Mouse (Mus musculus) forebrain, embryonic 11.5 days (tissue): ENCODE measurements around the gene Ubr7. TPM values are rescaled to one million over a fixed set of nuclear protein-coding genes. Genes with fewer than 3 reads are reported as not detected.
A peak's percentile ranks its signal among the peaks of the same experiment; 100 is the strongest.

Experiments used
- ATAC-seq: fragments of 200-750 bp; cut with Nextera tagmentation; replicated peaks from 2 replicates; pipeline ENCODE4 v1.8.0; 2017; ENCODE audit warnings: moderate TSS enrichment; ENCODE audit not compliant: low FRiP score
- DNase-seq: peaks from one replicate; pipeline ENCODE4 v3.0.0-alpha.2; 2017; ENCODE audit warnings: low spot score
- H3K27ac ChIP-seq: fragments of 300-500 bp; sonication (generic); 2 replicates; pipeline ENCODE4 v1.5.1; 2014; ENCODE audit warnings: low read depth, low read length
- H3K27me3 ChIP-seq: fragments of 300-500 bp; sonication (generic); 2 replicates; pipeline ENCODE4 v1.6.1; 2014; ENCODE audit warnings: mild to moderate bottlenecking, low read length, mixed read lengths; ENCODE audit not compliant: control insufficient read depth, insufficient read depth
- H3K36me3 ChIP-seq: fragments of 300-500 bp; sonication (generic); 2 replicates; pipeline ENCODE4 v1.6.1; 2014; ENCODE audit warnings: mild to moderate bottlenecking, low read length, moderate library complexity, mixed read lengths; ENCODE audit not compliant: control insufficient read depth, insufficient read depth
- H3K4me1 ChIP-seq: fragments of 300-500 bp; sonication (generic); replicated peaks from 2 replicates; pipeline ENCODE4 v1.6.1; 2014; ENCODE audit warnings: low read length, mixed read lengths; ENCODE audit not compliant: control insufficient read depth, insufficient read depth
- H3K4me2 ChIP-seq: fragments of 300-500 bp; sonication (generic); 2 replicates; pipeline ENCODE4 v1.6.1; 2014; ENCODE audit warnings: low read depth, mild to moderate bottlenecking, low read length, moderate library complexity, mixed read lengths; ENCODE audit not compliant: severe bottlenecking
- H3K4me3 ChIP-seq: fragments of 300-500 bp; sonication (generic); 2 replicates; pipeline ENCODE4 v1.5.1; 2014; ENCODE audit warnings: low read depth, low read length
- H3K9ac ChIP-seq: fragments of 300-500 bp; sonication (generic); 2 replicates; pipeline ENCODE4 v1.6.1; 2014; ENCODE audit warnings: low read length
- H3K9me3 ChIP-seq: fragments of 300-500 bp; sonication (generic); 2 replicates; pipeline ENCODE4 v1.6.1; 2016; ENCODE audit warnings: low read length, mixed read lengths; ENCODE audit not compliant: control insufficient read depth
- WGBS: fragments of 180-500 bp; shearing (Covaris S2); extraction: QIAGEN DNeasy Blood & Tissue Kit; methylation state at CpG from one replicate; pipeline ENCODE4 v1.1.7; 2014; 5-methylcytosine and 5-hydroxymethylcytosine counted together
- polyA plus RNA-seq: library from polyadenylated mRNA; unstranded; fragments of >200 nt; fragmentation: Nextera tagmentation; extraction: Ambion mirVana; gene quantifications from 2 replicates; pipeline ENCODE4 v1.2.1, GENCODE M21; 2014

The Ubr7 gene
- polyA plus RNA-seq, 1 experiment from 2014 or later, result 70.6 TPM

- H3K4me2 ChIP-seq, result no peak overlapping the region
- no peak overlapping the region for H3K4me3 ChIP-seq
- H3K36me3 ChIP-seq, result no peaks in the 10 kb centered on the region
- no peak overlapping the region for H3K9ac ChIP-seq
- no peaks in the 10 kb centered on the region for H3K9me3 ChIP-seq
- H3K27me3 ChIP-seq, result no peaks in the 10 kb centered on the region
- 30% methylated on average over 13 of the region's 13 CpGs for WGBS
- DNase-seq (peak; percentile 75), ATAC-seq (peak; percentile 83)
- H3K4me1 ChIP-seq, result 0 out of 2 replicates have a peak, but pooled peaks cover 2% of the 10 kb centered on the region
- no peak overlapping the region for H3K27ac ChIP-seq
Measured at GRCm38 (mm10) chr12:102719552-102720315, 38.0 kb upstream of the Ubr7 start.

GRCm38 (mm10) chr12:102722451-102722850 is 35.3 kb upstream of the Ubr7 start:
- no peak overlapping the region for H3K4me3 ChIP-seq
- H3K36me3 ChIP-seq, result no peaks in the 10 kb centered on the region
- DNase-seq (no peak), ATAC-seq (peak; percentile 25; the same call in 1 of the 2 replicates)
- H3K27ac ChIP-seq, result no peak overlapping the region
- H3K9me3 ChIP-seq, result no peaks in the 10 kb centered on the region
- H3K4me1 ChIP-seq, result 0 out of 2 replicates have a peak, but pooled peaks cover 2% of the 10 kb centered on the region
- no peak overlapping the region for H3K9ac ChIP-seq
- no peaks in the 10 kb centered on the region for H3K27me3 ChIP-seq
- 59% methylated on average over 11 of the region's 11 CpGs for WGBS
- no peak overlapping the region for H3K4me2 ChIP-seq

- ATAC-seq (no peak), DNase-seq (no peak)
- no peak overlapping the region for H3K4me3 ChIP-seq
- H3K4me2 ChIP-seq, result no peak overlapping the region
- H3K4me1 ChIP-seq, result 0 out of 2 replicates have a peak, but pooled peaks cover 2% of the 10 kb centered on the region
- H3K36me3 ChIP-seq, result no peaks in the 10 kb centered on the region
- no peak overlapping the region for H3K27ac ChIP-seq
- 74% methylated on average over 8 of the region's 8 CpGs for WGBS
- H3K9ac ChIP-seq, result no peak overlapping the region
- H3K9me3 ChIP-seq, result no peaks in the 10 kb centered on the region
- no peaks in the 10 kb centered on the region for H3K27me3 ChIP-seq
Measured at GRCm38 (mm10) chr12:102722966-102723365, 34.8 kb upstream of the Ubr7 start.

- DNase-seq, result no peak
- no peaks in the 10 kb centered on the region for H3K36me3 ChIP-seq
- no peak overlapping the region for H3K9ac ChIP-seq
- H3K27ac ChIP-seq, result no peak overlapping the region
- no peaks in the 10 kb centered on the region for H3K9me3 ChIP-seq
- no peak overlapping the region for H3K4me2 ChIP-seq
- ATAC-seq, result no peak
- 86% methylated on average over 6 of the region's 6 CpGs for WGBS
- H3K27me3 ChIP-seq, result no peaks in the 10 kb centered on the region
- no peak overlapping the region for H3K4me3 ChIP-seq
- 0 out of 2 replicates have a peak, but pooled peaks cover 2% of the 10 kb centered on the region for H3K4me1 ChIP-seq
Measured at GRCm38 (mm10) chr12:102723861-102724260, 33.9 kb upstream of the Ubr7 start.

GRCm38 (mm10) chr12:102725146-102725545 is 32.6 kb upstream of the Ubr7 start:
- no peaks in the 10 kb centered on the region for H3K9me3 ChIP-seq
- ATAC-seq (no peak), DNase-seq (no peak)
- no peaks in the 10 kb centered on the region for H3K27me3 ChIP-seq
- H3K27ac ChIP-seq, result no peak overlapping the region
- peaks cover 7% of the 10 kb centered on the region for H3K4me1 ChIP-seq
- H3K4me3 ChIP-seq, result no peak overlapping the region
- WGBS, result 91% methylated on average over 6 of the region's 6 CpGs
- no peak overlapping the region for H3K9ac ChIP-seq
- H3K36me3 ChIP-seq, result no peaks in the 10 kb centered on the region
- no peak overlapping the region for H3K4me2 ChIP-seq

GRCm38 (mm10) chr12:102725761-102726175 is 32.0 kb upstream of the Ubr7 start:
- no peak overlapping the region for H3K4me3 ChIP-seq
- no peak overlapping the region for H3K9ac ChIP-seq
- H3K27me3 ChIP-seq, result no peaks in the 10 kb centered on the region
- 81% methylated on average over 7 of the region's 7 CpGs for WGBS
- H3K9me3 ChIP-seq, result no peaks in the 10 kb centered on the region
- no peak overlapping the region for H3K4me2 ChIP-seq
- DNase-seq, result no peak
- no peak for ATAC-seq
- peaks cover 12% of the 10 kb centered on the region for H3K4me1 ChIP-seq
- no peaks in the 10 kb centered on the region for H3K36me3 ChIP-seq
- H3K27ac ChIP-seq, result no peak overlapping the region

GRCm38 (mm10) chr12:102729855-102730797 is 27.6 kb upstream of the Ubr7 start:
- Histone ChIP-seq H3K4me2 (peak overlapping the region; percentile 41), H3K27me3 (no peaks in the 10 kb centered on the region), H3K27ac (peak overlapping the region; percentile 95), H3K36me3 (no peaks in the 10 kb centered on the region), H3K4me1 (peaks cover 19% of the 10 kb centered on the region), H3K9me3 (no peaks in the 10 kb centered on the region), H3K4me3 (peak overlapping the region; percentile 16; the same call in 1 of the 2 replicates), H3K9ac (peak overlapping the region; percentile 44; the same call in 1 of the 2 replicates)
- 35% methylated on average over 26 of the region's 26 CpGs for WGBS
- ATAC-seq (peak; percentile 99), DNase-seq (peak; percentile 92)

GRCm38 (mm10) chr12:102730798-102731619 is 26.8 kb upstream of the Ubr7 start:
- H3K4me1 ChIP-seq, result peaks cover 19% of the 10 kb centered on the region
- no peak for DNase-seq
- WGBS, result 27% methylated on average over 16 of the region's 16 CpGs
- no peaks in the 10 kb centered on the region for H3K27me3 ChIP-seq
- no peak overlapping the region for H3K9ac ChIP-seq
- peak; percentile 13; the same call in 1 of the 2 replicates for ATAC-seq
- no peaks in the 10 kb centered on the region for H3K9me3 ChIP-seq
- H3K36me3 ChIP-seq, result no peaks in the 10 kb centered on the region
- H3K4me2 ChIP-seq, result peak overlapping the region; percentile 41
- H3K27ac ChIP-seq, result peak overlapping the region; percentile 95
- peak overlapping the region; percentile 16; the same call in 1 of the 2 replicates for H3K4me3 ChIP-seq
